ENCODE assay signal across 8 mouse cellular contexts in the genomic region with DNA sequence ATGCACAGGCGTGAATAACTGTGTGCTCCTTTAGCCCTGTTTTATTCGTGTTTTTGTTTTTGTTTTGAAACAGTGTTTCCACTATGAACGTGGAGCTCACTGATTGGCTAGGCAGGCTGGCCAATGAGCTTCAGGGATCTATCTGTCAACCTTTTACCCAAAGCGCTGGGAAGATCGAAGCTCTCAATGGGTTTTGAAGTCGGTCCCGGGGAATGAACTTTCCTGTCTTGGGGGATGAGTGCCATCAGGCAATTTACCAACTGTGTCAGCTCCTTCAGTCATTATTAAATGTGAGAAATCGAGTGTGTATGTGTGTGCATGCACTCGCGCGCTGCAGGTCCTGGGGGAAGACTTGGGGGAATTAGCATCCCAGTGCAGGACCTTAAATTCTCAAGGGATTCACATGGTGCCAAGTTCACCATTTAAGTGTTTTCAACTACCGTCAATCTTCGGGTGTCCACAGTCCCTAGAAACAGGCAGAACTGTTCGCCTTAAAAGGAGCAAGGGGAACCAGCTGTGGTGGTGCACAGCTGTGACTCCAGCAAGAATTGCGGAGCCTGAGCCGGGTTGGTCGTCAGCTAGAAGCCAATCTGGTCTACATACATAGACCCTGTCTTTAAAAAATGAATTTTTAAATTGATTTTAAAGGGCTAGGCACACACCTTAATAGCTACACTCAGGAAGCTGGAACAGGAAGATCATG. TPM values are rescaled to one million over a fixed set of nuclear protein-coding genes. Genes with fewer than 3 reads are reported as not detected.
DNase-seq lines count a peak whose midpoint lies in the region; ATAC-seq lines count a peak whose summit lies in the region.

No protein-coding gene starts in this region.

- DNase-seq in cerebellum, postnatal 36 days, result peak; percentile 31 to 43
- DNase-seq in R1 (ENCODE audit: low read depth, low spot score), result peak; percentile 84
- DNase-seq in kidney, postnatal 10 days, result peak; percentile 46
- DNase-seq in midbrain, embryonic 11.5 days (ENCODE audit: low spot score, missing footprints), result peak; percentile 92
- DNase-seq in left cerebral cortex, adult 18-20 months (ENCODE audit: low spot score in 2 of 2), result no peak
- DNase-seq in gastrocnemius, postnatal 4 days (ENCODE audit: low spot score in 2 of 2), result no peak

- WGBS in forebrain, embryonic 15.5 days, result 28% methylated on average over 17 of the region's 17 CpGs
- WGBS in midbrain, embryonic 11.5 days, result 29% methylated on average over 17 of the region's 17 CpGs

- no peaks in the 10 kb centered on the region for H3K9me3 ChIP-seq in forebrain, embryonic 15.5 days
- H3K9me3 ChIP-seq in midbrain, embryonic 11.5 days (ENCODE audit: control insufficient read depth, low read length), result no peaks in the 10 kb centered on the region

- peak overlapping the region; percentile 94; the same call in 1 of the 2 replicates for H3K9ac ChIP-seq in forebrain, embryonic 15.5 days (replicated peaks)
- H3K9ac ChIP-seq in midbrain, embryonic 11.5 days (ENCODE audit: low read length), result peak overlapping the region; percentile 61

- H3K4me3 ChIP-seq in forebrain, embryonic 15.5 days, result peak overlapping the region; percentile 95
- H3K4me3 ChIP-seq in midbrain, embryonic 11.5 days (ENCODE audit: low read depth, low read length), result peak overlapping the region; percentile 98; the same call in 1 of the 2 replicates

- H3K27ac ChIP-seq in forebrain, embryonic 15.5 days (replicated peaks), result peak overlapping the region; percentile 77
- H3K27ac ChIP-seq in midbrain, embryonic 11.5 days (ENCODE audit: low read depth, low read length), result peak overlapping the region; percentile 30

- no peaks in the 10 kb centered on the region for H3K36me3 ChIP-seq in forebrain, embryonic 15.5 days
- no peaks in the 10 kb centered on the region for H3K36me3 ChIP-seq in midbrain, embryonic 11.5 days (ENCODE audit: control insufficient read depth, insufficient read depth, low read length)

- no peak for ATAC-seq in cerebellum, adult (ENCODE audit: insufficient number of reproducible peaks, low FRiP score, low TSS enrichment)
- ATAC-seq in forebrain, embryonic 15.5 days (replicated peaks), result no peak
- no peak for ATAC-seq in midbrain, embryonic 11.5 days (ENCODE audit: low FRiP score)

- no peaks in the 10 kb centered on the region for H3K27me3 ChIP-seq in forebrain, embryonic 15.5 days
- H3K27me3 ChIP-seq in midbrain, embryonic 11.5 days (ENCODE audit: control insufficient read depth, insufficient read depth, low read length), result no peaks in the 10 kb centered on the region

- peaks cover 43% of the 10 kb centered on the region for H3K4me1 ChIP-seq in forebrain, embryonic 15.5 days
- H3K4me1 ChIP-seq in midbrain, embryonic 11.5 days (ENCODE audit: control insufficient read depth, insufficient read depth, low read length), result peaks cover 36% of the 10 kb centered on the region

- H3K4me2 ChIP-seq in forebrain, embryonic 15.5 days (replicated peaks), result peak overlapping the region; percentile 86
- H3K4me2 ChIP-seq in midbrain, embryonic 11.5 days, result peak overlapping the region; percentile 89

RNA-seq across cellular contexts. Expression of gene Foxk1, which starts 1.0 kb away (rescaled TPM):
- 3.9 TPM in 2 replicates for polyA plus RNA-seq in forebrain, embryonic 15.5 days (2015; fragmentation: Nextera tagmentation; extraction: Ambion mirVana)
- polyA plus RNA-seq in midbrain, embryonic 11.5 days (2014; fragmentation: Nextera tagmentation; extraction: Ambion mirVana), result 4.0 and 4.2 TPM in 2 replicates
- total RNA-seq in left cerebral cortex, adult 18-20 months (2021), result 10 to 100 TPM; 40.8 to 41.1 TPM
- 10 to 100 TPM; 26.6 to 27.9 TPM for total RNA-seq in gastrocnemius, postnatal 4 days (2021)

Comparison
In these comparisons a context has a peak if more than half of its experiments do, and no peak if none do; other contexts are left out.
1. DNase-seq: peak in cerebellum, postnatal 36 days (2 of 2), R1 (single experiment), kidney, postnatal 10 days (single experiment) and midbrain, embryonic 11.5 days (single experiment); none in left cerebral cortex, adult 18-20 months (0 of 2) and gastrocnemius, postnatal 4 days (0 of 2).